19 mouse cellular contexts compared by ENCODE assay signal in genomic region chr4:132315711-132316110, GRCm38 (mm10). TPM values are rescaled to one million over a fixed set of nuclear protein-coding genes. Genes with fewer than 3 reads are reported as not detected.
DNase-seq lines count a peak whose midpoint lies in the region; ATAC-seq and TF ChIP-seq lines count a peak whose summit lies in the region.
"Had no signal": no experiment of that assay in that cellular context is flagged by ENCODE, and none has a peak within 500 bp of the region (broad histone marks: within the 10 kb centered on the region; RNA-seq: fewer than 3 reads in every experiment).

No protein-coding gene starts in this region.

- H3K4me1 ChIP-seq in heart, embryonic 16.5 days (ENCODE audit: control insufficient read depth, insufficient read depth, low read length), result no peaks in the 10 kb centered on the region; the same call in 1 of the 2 replicates
- peaks cover 61% of the 10 kb centered on the region for H3K4me1 ChIP-seq in E14TG2a.4 (replicated peaks; ENCODE audit: low read depth, low read length)
- H3K4me1 ChIP-seq in intestine, embryonic 16.5 days (ENCODE audit: control insufficient read depth, insufficient read depth, low read length), result no peaks in the 10 kb centered on the region

- WGBS in heart, embryonic 16.5 days, result 61% methylated on average over 8 of the region's 8 CpGs
- WGBS in intestine, embryonic 16.5 days, result 68% methylated on average over 8 of the region's 8 CpGs

- peak overlapping the region; percentile 1 for H3K27ac ChIP-seq in heart, embryonic 16.5 days (ENCODE audit: low read length)
- no peak overlapping the region for H3K27ac ChIP-seq in intestine, embryonic 16.5 days (ENCODE audit: low read length)
- H3K27ac ChIP-seq: forebrain, embryonic 12.5 days; midbrain, embryonic 13.5 days had no signal

- DNase-seq in adrenal gland, adult 2 months, result peak; percentile 53
- DNase-seq in adrenal gland, adult 18-20 months (ENCODE audit: low spot score in 2 of 2), result no peak
- no peak for DNase-seq in heart, postnatal 4 days
- no peak for DNase-seq in T-cell, adult 2 months (ENCODE audit: low spot score)
- no peak for DNase-seq in retina, embryonic 14.5 days (ENCODE audit: low spot score)
- DNase-seq: adrenal gland, adult 8-10 months; cerebellum, adult 9-11 months; left cerebral cortex, postnatal 4 days; liver; lung, postnatal 10 days; right cerebral cortex, postnatal 25 days; thymus, adult 18-20 months had no signal

- no peak overlapping the region for H3K4me3 ChIP-seq in heart, embryonic 16.5 days (ENCODE audit: low read length)
- peak overlapping the region; percentile 43 for H3K4me3 ChIP-seq in E14TG2a.4 (replicated peaks; ENCODE audit: low read length)
- H3K4me3 ChIP-seq in intestine, embryonic 16.5 days (ENCODE audit: low read length), result no peak overlapping the region
- H3K4me3 ChIP-seq: forebrain, embryonic 12.5 days; midbrain, embryonic 13.5 days had no signal

- H3K4me2 ChIP-seq in heart, embryonic 16.5 days (ENCODE audit: low read depth, low read length), result no peak overlapping the region
- no peak overlapping the region for H3K4me2 ChIP-seq in intestine, embryonic 16.5 days (ENCODE audit: low read depth, low read length)
- H3K4me2 ChIP-seq: forebrain, embryonic 12.5 days; midbrain, embryonic 13.5 days had no signal

- H3K9ac ChIP-seq in heart, embryonic 16.5 days (ENCODE audit: low read length), result no peak overlapping the region
- H3K9ac ChIP-seq in intestine, embryonic 16.5 days (ENCODE audit: low read depth, low read length), result no peak overlapping the region
- H3K9ac ChIP-seq: forebrain, embryonic 12.5 days; midbrain, embryonic 13.5 days had no signal

- H3K9me3 ChIP-seq in heart, embryonic 16.5 days (replicated peaks; ENCODE audit: control insufficient read depth, low read length), result no peaks in the 10 kb centered on the region
- H3K9me3 ChIP-seq in E14TG2a.4 (ENCODE audit: low read length), result no peaks in the 10 kb centered on the region
- no peaks in the 10 kb centered on the region for H3K9me3 ChIP-seq in intestine, embryonic 16.5 days (ENCODE audit: control insufficient read depth, low read length)
- H3K9me3 ChIP-seq: forebrain, embryonic 12.5 days; midbrain, embryonic 13.5 days had no signal

- ATAC-seq in heart, embryonic 16.5 days (replicated peaks; ENCODE audit: extremely low read depth, insufficient read depth, low FRiP score), result 0 out of 2 replicates have a peak, but pooled peaks have one; percentile 42
- peak; percentile 69; the same call in 1 of the 2 replicates for ATAC-seq in intestine, embryonic 16.5 days
- ATAC-seq: midbrain, embryonic 13.5 days had no signal

- no peaks in the 10 kb centered on the region for H3K27me3 ChIP-seq in heart, embryonic 16.5 days (ENCODE audit: control insufficient read depth, insufficient read depth, low read length)
- H3K27me3 ChIP-seq in E14TG2a.4 (ENCODE audit: insufficient read depth, low read length), result no peaks in the 10 kb centered on the region
- H3K27me3 ChIP-seq in intestine, embryonic 16.5 days (replicated peaks; ENCODE audit: control insufficient read depth, insufficient read depth, low read length), result no peaks in the 10 kb centered on the region
- H3K27me3 ChIP-seq: forebrain, embryonic 12.5 days; midbrain, embryonic 13.5 days had no signal

- no peak for TF ChIP-seq CTCF in E14TG2a.4 (conservative IDR thresholded peaks at IDR 0.05; ENCODE audit: low read length)

- peaks cover 48% of the 10 kb centered on the region for H3K36me3 ChIP-seq in heart, embryonic 16.5 days (ENCODE audit: control insufficient read depth, insufficient read depth)
- peaks cover 78% of the 10 kb centered on the region for H3K36me3 ChIP-seq in E14TG2a.4 (ENCODE audit: insufficient read depth, low read length)
- H3K36me3 ChIP-seq in intestine, embryonic 16.5 days (ENCODE audit: control insufficient read depth, insufficient read depth, low read length), result peaks cover 21% of the 10 kb centered on the region

RNA-seq across cellular contexts. Expression of gene Rab42, which starts 12.5 kb away (rescaled TPM):
- 1 to 10 TPM; 1.4 to 3.0 TPM for total RNA-seq in adrenal gland, adult 2 months (2021)
- polyA plus RNA-seq in adrenal gland, adult 2 months (2012; rRNA removed), result 3.2 and 3.3 TPM in 2 replicates
- 1 to 10 TPM; 1.4 to 1.6 TPM for total RNA-seq in adrenal gland, adult 18-20 months (2021)
- polyA plus RNA-seq in heart, embryonic 16.5 days (2015; fragmentation: Nextera tagmentation; extraction: Ambion mirVana), result 2.1 and 2.6 TPM in 2 replicates
- 1 to 10 TPM; 1.2 to 1.5 TPM for total RNA-seq in heart, postnatal 4 days (2021)
- polyA plus RNA-seq in intestine, embryonic 16.5 days (2015; fragmentation: Nextera tagmentation; extraction: Ambion mirVana), result 5.3 and 7.8 TPM in 2 replicates
- total RNA-seq: granulocyte monocyte progenitor cell, adult 5-6 weeks; megakaryocyte, adult 5-6 weeks had no signal

RNA-seq across cellular contexts. Expression of gene Trnau1ap, which starts 13.6 kb away (rescaled TPM):
- 10 to 100 TPM; 31.6 to 36.4 TPM for total RNA-seq in adrenal gland, adult 2 months (2021)
- polyA plus RNA-seq in adrenal gland, adult 2 months (2012; rRNA removed), result 14.9 and 16.5 TPM in 2 replicates
- total RNA-seq in adrenal gland, adult 18-20 months (2021), result 10 to 100 TPM; 27.1 to 32.9 TPM
- 71.5 and 72.2 TPM in 2 replicates for polyA plus RNA-seq in heart, embryonic 16.5 days (2015; fragmentation: Nextera tagmentation; extraction: Ambion mirVana)
- 10 to 100 TPM; 33.5 to 39.1 TPM for total RNA-seq in heart, postnatal 4 days (2021)
- 79.6 and 81.1 TPM in 2 replicates for polyA plus RNA-seq in intestine, embryonic 16.5 days (2015; fragmentation: Nextera tagmentation; extraction: Ambion mirVana)

RNA-seq across cellular contexts. Expression of gene Rcc1, which starts 37.7 kb away (rescaled TPM):
- total RNA-seq in adrenal gland, adult 2 months (2021), result 10 to 100 TPM; 12.4 to 16.9 TPM
- 4.3 TPM in 2 replicates for polyA plus RNA-seq in adrenal gland, adult 2 months (2012; rRNA removed)
- total RNA-seq in adrenal gland, adult 18-20 months (2021), result 10 to 100 TPM; 15.4 to 15.6 TPM
- 41.7 and 44.4 TPM in 2 replicates for polyA plus RNA-seq in heart, embryonic 16.5 days (2015; fragmentation: Nextera tagmentation; extraction: Ambion mirVana)
- total RNA-seq in heart, postnatal 4 days (2021), result 10 to 100 TPM; 25.1 to 25.3 TPM
- 82.2 and 90.6 TPM in 2 replicates for polyA plus RNA-seq in intestine, embryonic 16.5 days (2015; fragmentation: Nextera tagmentation; extraction: Ambion mirVana)

RNA-seq across cellular contexts. Expression of gene Taf12, which starts 41.5 kb away (rescaled TPM):
- 10 to 100 TPM; 28.3 to 41.5 TPM for total RNA-seq in adrenal gland, adult 2 months (2021)
- polyA plus RNA-seq in adrenal gland, adult 2 months (2012; rRNA removed), result 1.5 and 2.5 TPM in 2 replicates
- total RNA-seq in adrenal gland, adult 18-20 months (2021), result 10 to 100 TPM; 30.7 to 37.8 TPM
- polyA plus RNA-seq in heart, embryonic 16.5 days (2015; fragmentation: Nextera tagmentation; extraction: Ambion mirVana), result 30.0 and 35.3 TPM in 2 replicates
- 10 to 100 TPM; 20.2 to 23.8 TPM for total RNA-seq in heart, postnatal 4 days (2021)
- polyA plus RNA-seq in intestine, embryonic 16.5 days (2015; fragmentation: Nextera tagmentation; extraction: Ambion mirVana), result 39.8 and 41.1 TPM in 2 replicates

RNA-seq across cellular contexts. Expression of gene Gmeb1, which starts 54.3 kb away (rescaled TPM):
- total RNA-seq in adrenal gland, adult 2 months (2021), result 10 to 100 TPM; 16.2 to 19.5 TPM
- 8.5 and 12.2 TPM in 2 replicates for polyA plus RNA-seq in adrenal gland, adult 2 months (2012; rRNA removed)
- total RNA-seq in adrenal gland, adult 18-20 months (2021), result 10 to 100 TPM; 15.7 to 18.0 TPM
- 26.8 TPM in 2 replicates for polyA plus RNA-seq in heart, embryonic 16.5 days (2015; fragmentation: Nextera tagmentation; extraction: Ambion mirVana)
- total RNA-seq in heart, postnatal 4 days (2021), result 10 to 100 TPM; 19.4 to 21.1 TPM
- 25.9 and 30.2 TPM in 2 replicates for polyA plus RNA-seq in intestine, embryonic 16.5 days (2015; fragmentation: Nextera tagmentation; extraction: Ambion mirVana)
